Mouse (Mus musculus) WW6 (cell line): Measurements from ENCODE around the gene Spata32.
A peak's percentile ranks its signal among the peaks of the same experiment; 100 is the strongest.

Experiments
- DNase-seq: peaks from one replicate; pipeline ENCODE4 v3.0.0-alpha.2; 2013; ENCODE audit warnings: low read depth, low spot score

The Spata32 gene

DNA sequence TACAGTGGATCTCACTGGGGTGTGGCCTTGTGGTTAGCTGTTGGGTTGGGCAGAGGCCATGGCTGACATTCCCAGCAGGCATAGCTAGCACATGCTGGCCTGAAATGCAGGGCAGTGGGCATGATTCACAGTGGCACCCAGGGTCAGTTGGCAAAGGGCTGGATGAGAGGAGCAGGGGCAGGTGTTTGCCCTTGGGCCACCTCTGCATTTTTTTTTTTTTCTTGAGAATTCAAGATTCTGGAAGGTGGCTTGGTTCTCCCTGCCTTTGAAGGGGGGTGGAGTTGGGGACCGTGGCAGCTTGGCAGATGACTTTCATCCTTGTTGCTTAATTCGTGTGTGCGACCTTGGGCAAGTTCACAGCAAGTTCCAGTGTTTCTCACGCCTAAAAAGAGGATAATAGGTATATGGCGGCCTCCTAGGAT is 43.8 kb downstream of the Spata32 start:
- no peak for DNase-seq

DNA sequence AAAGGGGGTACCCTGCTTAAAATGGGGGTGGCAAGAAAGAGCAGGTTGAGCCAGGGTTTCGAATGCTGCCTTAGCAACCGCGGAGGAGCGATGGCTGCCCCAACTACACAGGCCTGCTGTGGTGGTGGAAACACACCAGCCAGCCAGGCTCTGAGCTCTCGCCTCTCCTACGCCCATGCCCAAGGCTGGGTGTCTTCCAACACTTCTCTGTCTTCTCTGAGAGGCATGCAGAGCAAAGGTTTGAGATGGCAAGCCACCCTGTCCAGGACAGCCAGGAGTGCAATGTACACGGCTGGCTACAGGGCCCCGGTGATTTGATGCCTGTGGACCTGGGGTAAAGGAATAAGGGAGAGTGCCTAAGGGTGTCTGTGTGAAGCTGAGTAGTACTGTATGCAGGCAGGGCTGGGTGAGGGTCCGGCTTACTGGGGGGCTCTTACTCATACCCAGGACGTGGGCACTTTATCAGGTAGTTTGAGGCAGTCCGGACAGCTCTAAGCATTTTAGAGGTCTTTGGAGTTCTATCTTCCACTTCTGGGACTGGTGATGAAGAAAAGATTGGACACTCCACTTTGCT is 44.4 kb downstream of the Spata32 start:
- no peak for DNase-seq

DNA sequence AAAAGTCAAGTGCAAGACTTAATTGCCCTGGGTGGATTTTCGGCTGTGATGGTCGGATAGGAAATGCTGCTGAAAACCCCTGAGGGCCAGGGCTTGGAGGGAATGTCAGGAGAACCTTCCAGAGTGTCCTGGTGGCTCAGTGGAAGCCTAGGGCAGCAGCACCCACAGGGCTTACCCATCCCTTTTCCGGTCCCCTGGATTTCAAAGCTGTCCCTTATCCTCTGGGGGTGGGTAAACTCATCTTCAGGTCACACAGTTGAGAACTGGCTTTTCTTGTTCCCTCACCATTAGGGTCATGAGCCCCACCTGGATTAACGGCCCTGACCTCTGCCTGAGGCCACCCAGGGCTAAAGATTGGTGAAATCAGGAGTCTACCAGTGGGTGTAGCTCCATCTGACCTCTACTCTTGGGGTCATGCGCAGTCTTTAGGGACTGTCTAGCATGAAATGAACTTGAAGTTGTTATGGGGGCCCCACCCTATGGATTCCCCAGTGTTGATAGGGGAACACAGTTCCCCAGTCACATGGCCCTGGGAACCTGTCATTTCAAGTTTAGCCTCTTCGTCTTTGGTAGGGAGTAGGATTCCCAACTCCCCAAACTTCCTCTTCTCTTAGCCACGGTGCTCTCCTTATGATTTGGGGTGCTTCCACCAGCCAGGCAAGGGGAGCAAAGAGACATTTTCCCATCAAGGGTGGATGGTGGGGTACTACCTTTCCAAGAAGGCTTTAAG is 45.0 kb downstream of the Spata32 start:
- DNase-seq = no peak

DNA sequence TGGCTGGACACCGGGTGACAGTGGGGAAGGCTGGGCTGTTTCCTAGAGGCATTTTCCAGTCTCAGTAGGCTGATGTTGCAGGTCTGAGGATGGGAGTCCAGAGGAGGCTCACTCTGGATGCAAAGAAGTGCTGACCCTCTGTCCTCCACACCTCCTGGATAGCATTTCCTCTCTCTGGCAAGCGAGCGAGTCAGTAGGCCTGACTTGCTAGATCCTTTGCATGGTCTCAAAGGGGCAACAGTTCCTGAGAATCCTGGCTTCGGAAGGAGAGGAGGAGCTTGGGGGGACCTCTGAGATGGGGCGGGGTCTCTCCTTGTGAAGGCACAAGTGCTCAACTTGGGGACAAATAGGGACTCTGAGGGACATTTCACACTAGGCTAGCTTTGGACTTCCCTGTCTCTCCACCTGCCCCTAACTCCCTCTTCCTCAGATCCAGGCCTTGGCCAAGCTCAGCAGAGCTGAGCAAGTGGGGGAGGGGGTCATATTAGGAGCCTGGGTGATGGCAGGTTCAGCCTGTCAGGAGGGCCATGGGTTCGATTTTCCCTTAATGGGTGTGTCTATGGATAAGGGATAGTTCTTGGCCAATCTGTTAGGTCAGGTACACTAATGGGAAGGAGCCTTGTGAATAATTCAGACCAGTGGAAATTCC is 45.7 kb downstream of the Spata32 start:
- no peak for DNase-seq

DNA sequence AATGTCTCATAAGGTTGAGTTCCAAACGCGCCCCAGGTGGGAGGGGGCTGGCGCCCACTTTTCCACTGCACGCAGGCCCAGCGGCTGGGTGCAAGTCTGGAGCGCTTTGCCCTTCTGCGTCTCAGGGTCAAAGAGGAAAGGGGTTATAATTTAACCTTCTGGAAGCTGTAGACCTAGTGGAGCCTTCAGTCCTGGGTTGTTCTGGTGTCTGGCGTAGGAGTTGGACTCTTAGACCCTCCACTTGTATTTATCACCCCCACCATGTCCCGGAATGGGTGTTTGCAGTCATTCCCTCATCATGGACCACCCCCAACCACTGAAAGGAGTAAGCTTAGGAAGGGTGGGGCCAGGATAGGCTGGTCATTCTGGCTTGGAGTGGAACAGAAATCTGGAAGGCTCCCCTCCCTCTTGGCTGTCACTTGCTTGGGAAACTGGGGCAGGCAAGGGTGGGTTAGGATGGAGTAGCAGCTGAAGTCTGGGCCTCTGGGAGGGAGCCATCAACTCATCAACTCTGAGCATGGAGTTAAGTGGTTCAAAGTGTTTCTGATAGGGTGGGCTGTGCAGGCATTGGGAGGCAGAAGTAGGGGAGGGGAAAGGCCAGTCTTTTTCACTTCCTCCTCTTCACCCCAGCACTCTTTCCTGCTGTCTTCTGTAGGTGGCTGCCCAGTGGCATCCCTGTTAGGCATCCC is 46.4 kb downstream of the Spata32 start:
- no peak for DNase-seq

DNA sequence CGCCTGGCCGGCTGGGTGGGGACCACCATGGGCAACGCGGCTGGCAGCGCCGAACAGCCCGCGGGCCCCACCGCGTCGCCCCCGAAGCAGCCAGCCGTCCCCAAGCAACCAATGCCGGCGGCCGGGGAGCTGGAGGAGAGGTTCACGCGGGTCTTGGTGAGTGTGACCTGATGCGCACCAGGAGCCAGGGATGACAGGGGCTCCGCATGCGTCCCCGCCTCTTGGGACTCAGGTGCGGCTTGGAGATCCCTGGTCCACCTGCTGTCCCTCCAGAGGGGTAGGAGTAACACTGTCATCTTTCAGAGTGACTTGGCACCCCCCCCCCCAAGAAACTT is 47.0 kb downstream of the Spata32 start:
- DNase-seq = no peak

DNA sequence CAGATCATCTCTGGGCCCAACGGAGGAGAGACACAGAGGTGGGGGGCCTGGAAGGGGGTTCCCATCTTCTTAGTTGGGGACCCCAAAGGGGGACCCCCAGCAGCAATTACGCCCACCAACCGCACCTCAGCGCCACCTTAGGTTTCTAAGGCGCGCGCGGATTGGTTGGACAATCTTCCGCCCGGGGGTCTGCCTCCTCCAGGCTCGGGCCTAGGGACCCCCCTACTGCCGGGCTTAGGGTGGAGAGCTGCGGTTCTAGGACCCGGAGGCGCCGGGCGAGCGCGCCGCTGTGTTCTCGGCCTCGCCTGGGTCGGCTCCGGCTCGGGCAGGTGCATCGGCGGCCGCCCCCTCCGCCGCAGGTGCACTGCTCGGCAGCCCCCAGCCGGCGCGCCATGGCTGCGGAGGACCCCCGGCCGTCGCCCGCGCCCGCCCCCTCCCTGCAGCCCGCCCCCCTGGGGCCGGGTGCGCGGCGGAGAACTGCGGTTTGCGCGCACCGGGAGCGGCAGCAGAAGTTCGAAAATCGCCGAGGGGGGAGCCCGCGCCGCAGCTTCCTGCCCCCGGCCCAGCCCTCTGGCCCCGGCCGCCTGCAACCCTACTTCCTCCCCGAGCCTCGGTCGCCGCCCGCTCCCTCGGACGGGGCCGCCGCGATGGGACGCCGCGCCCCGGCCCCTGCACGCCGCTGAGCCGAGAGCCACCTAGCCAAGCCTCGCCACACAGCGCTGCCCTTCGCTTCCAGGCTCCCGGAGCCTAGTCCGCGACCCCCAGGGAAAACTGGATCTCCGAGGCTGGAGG is 47.5 kb downstream of the Spata32 start, which contains the start of gene Fmnl1:
Gene Fmnl1 (plus strand): TSS at position 614 of the 792 bp plus-strand sequence.
- no peak for DNase-seq

DNA sequence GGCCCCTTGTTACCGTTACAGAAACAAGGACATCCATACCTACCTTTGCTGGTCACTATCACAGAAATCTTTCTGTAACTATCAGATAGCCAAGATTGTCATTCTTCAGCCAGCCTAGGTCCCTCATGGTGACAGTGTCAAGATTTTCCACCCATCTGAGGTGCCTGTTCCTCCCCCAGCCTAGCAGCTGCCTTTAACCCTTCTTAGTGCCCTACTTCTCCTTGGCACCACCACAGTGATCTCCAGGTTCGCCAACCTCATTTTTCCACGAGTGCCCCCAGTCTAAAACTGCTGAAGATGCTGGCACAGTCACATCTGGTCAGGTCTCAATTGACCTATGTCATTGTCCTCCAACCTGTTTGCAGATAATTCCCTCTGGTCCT is 48.1 kb downstream of the Spata32 start:
- no peak for DNase-seq

DNA sequence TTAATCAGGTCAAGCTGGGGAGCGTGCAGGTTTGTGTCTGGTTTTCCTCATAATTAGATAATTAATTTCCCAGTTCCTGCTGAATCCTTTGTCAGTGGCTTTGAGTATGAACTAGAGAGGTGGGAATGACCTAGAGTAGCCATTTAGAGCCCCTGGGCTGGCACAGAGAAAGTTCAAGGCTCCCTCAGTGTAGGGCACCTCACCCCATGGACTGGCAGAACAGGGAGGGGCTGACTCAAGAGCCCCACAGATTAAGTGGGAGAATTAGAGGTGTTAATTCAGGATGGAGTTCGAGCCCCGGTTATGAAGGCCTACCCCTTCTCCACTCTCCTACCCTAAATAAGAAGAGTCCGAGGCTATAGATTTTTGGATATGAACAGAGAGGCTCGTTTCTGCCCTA is 48.6 kb downstream of the Spata32 start:
- no peak for DNase-seq

DNA sequence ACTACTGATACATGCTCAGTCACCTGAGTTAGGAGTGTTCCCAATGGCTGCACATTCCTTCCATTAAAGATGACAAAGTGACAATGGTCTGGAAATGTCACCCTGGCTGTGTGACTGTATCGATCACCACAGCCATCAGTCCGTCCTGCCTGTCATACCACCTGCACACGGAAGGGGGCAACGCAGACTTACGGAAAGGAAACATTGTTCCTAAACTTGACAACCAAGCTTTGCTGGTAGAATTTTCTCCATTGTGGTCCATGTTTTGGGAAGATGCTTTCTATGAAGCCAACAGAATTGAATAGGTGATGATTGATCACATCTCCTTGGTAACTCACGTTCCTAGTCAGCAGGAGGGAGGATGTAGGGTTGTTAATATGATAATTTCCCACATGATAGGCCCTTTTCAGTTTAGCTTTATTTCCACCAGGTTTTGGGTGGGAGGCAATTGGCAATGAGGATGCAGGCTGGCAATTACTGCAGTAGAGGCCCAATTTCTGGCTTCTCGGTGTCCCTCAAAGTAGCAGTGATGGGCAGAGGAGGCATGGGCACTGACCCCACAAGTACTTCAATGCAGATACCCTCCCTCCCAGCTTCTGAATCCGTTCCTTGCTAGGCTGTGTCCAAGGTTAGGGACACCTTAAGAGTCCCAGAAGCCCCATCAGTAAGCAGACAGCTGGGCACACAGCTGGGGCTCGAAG is 49.4 kb downstream of the Spata32 start:
- DNase-seq = no peak

DNA sequence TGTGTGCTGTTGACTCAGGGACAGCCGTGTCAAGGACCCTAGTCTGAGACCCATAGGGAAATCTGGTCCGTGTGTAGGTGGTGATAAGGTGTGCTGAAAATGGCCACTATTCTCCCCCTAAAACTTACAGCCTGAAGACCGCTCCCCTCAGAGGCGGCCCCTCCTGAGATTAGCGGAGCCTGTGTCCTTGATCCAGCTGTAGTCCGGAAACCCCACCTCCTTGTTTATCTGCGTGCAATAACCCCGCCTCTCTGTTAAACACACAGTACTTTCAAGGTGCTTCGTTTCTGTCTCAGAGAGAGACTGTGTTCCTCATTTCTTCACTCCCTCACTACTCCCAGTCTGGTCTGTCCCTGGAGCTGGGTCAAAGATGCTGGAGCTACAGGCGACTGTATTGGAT is 53.8 kb downstream of the Spata32 start:
- no peak for DNase-seq

DNA sequence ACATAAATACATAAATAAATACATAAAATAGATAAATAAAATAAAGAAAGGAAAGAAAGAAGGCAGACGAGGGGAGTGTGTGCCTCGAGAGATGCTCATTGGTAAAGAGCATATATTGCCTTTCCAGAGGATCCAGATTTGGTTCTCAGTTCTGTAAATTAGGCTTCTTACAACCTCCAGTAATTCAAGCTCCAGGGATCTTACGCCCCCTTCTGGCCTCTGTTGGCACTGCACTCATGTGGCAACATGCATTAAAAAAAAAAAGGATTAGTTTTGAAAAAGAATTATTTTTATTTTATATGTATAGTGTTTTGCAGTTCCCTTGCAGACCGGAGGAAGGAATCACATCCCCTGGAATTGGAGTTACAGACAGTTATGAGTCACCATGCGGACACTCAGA is 56.1 kb downstream of the Spata32 start:
- no peak for DNase-seq

DNA sequence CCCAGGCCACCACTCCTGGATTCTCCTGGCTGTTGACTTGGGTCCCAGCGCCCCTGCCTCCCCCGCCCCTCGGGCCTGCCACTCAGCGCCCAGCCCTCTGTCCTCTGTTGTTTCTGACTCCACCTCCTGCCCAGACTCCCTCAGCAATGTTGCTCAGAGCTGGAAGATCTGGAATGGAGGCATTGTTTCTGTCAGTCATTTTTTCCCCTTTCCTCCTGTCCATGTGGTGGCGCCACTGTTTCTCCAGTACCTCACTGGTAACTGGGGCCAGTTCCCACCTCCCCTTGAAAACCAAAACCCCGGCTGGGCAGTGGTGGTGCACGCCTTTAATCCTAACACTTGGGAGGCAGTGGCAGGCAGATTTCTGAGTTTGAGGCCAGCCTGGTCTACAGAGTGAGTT is 56.8 kb downstream of the Spata32 start:
- peak; percentile 84 for DNase-seq

DNA sequence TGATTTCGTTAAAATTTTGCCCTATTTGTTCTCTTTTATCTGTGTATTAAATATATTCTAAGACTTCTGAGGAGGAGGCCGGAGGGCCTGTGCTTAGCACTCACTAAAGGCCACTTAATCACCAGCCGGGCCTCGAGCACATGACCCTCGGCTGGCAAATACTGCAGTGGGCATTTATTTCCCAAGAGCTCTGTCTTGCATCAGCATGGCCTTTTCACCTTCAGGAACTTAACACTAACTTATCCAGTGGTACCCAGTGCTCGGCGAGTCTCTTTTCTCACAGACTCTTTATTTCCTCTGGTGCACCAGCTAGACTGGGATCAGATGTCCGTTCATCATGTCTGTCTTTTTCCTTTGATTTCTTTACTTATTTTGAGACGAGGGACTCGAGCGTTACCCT is 57.5 kb downstream of the Spata32 start:
- no peak for DNase-seq

DNA sequence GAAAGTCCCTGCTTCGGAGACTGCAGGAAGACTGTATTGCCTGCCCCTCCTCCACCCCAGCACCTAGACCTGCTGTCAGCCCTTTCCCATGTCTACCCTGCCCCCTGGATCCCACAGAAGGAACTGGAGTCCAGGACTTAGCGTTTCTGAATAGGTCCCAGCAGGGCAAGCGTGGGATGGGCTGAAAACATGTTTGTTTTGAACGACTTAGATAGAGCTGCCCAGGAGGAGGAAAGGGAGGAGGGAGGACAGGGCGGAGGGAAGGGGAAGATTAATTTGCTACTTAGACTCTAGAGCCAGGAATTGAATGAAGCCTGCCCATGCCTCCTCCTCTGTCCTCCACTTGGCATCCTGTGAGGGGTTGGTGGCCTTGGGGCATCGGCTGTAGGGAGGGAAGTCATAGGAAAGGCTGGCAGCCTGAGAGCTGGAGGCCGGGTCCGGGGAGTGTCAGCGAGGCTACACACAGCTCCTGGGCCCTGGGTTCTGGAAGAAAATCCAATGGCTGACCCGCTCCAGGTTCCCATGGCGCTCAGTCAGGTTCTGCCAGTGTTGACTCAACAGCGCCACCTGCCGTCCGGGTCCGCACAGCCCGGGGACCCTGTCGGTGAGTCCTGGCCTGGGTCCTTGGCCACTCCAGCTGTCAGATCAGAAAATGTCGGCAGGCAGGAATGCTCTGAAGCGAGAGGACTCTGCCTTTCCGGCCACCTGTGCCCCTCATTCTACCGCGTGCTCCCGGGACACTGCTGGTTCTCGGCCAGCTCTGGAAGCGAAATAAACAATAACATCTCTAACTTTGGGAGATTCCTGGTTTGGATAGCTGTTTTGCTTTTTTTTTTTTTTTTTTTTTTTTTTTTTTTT is 59.4 kb downstream of the Spata32 start:
- DNase-seq = peak; percentile 93
